Mouse (Mus musculus) cerebellum, adult 9-11 months (tissue): ENCODE data around the gene Itpkb.

Experiments
- DNase-seq: peaks from one replicate; pipeline ENCODE4 v3.0.0; 2022

Gene Itpkb

GRCm38 (mm10) chr1:180345098-180345497 is 14.8 kb downstream of the Itpkb start:
- DNase-seq, result no peak

- no peak for DNase-seq
Observed at GRCm38 (mm10) chr1:180347059-180347458, 16.8 kb downstream of the Itpkb start.

GRCm38 (mm10) chr1:180347907-180348306 is 17.6 kb downstream of the Itpkb start:
- DNase-seq, result no peak

- no peak for DNase-seq
Observed at GRCm38 (mm10) chr1:180349090-180349489, 18.8 kb downstream of the Itpkb start.

- DNase-seq, result no peak
Observed at GRCm38 (mm10) chr1:180352258-180352657, 22.0 kb downstream of the Itpkb start.

- DNase-seq, result no peak
Observed at GRCm38 (mm10) chr1:180354129-180354528, 23.8 kb downstream of the Itpkb start.

DNA sequence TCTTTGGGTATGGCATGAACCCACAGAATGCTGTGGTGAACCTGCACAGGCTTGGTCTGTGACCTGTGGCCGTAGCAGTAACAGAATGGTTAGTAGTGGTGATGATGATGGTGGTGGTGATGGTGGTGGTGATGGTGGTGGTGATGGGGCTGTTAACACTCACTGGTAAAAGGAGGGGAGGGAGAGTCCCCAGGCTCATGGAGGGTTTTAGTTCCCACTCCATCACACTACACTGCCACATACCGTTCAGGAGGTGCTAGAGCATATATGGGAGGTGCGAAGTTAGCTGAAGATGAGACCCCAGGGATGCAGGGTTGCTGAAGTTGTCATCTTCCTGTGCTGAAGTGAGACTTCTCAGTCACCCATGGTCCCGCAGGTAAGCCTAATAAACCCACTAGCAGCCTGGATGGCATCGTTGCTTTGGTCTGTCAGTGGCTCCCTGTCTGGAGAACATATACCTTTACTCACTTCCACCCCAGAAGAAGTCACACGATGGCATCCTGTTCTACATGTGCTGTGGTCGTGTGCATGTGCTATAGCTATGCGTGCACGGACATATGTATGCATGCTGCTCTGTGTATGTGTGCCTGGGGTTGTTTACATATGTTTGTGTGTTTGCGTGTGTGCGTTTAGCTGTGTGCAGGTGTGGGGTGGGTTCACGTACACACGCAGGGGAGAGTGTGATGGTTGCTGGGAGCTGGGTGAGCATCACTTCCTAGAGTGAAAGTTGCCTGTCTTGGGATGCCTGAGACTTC is 24.9 kb downstream of the Itpkb start:
- DNase-seq, result no peak

- no peak for DNase-seq
Observed at GRCm38 (mm10) chr1:180356176-180356575, 25.9 kb downstream of the Itpkb start.

DNA sequence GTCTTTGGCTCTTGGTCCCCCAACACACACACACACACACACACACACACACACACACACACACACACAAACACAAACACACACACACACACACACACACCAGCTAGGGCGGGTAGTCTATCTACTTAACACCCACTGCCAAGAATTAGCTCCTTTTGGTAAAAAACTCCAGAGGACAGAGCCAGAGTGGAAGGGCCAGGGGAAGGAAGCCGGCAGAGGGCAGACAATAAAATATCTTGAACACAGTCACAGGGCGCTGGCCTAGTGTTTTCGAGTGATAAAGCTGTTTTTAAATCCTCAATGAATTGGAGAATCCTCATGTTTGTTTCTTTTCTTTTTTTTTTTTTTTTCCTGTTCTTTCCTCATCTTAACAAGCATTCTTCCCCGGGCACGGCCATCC is 26.6 kb downstream of the Itpkb start:
- no peak for DNase-seq

- no peak for DNase-seq
Observed at GRCm38 (mm10) chr1:180357893-180358331, 27.6 kb downstream of the Itpkb start.

DNA sequence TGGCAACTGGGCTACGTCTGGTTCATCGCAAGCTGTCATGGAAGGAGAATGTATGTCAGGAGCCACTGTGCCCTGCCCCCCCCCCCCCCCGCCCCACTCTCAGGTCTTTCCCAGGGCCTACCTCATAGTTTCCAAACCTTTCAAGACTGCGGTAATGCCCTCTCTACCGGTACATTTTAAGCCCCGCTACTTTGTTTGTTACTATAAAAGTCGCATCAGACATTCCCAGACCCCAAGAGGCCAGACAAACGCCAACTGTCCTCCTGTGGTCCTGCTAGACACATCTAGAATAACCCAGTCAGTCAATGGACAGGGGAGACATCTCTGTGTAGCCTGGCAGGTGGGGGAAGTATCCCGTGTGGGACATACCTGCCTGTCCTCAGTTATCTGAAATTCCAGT is 28.2 kb downstream of the Itpkb start:
- no peak for DNase-seq

GRCm38 (mm10) chr1:180359311-180359710 is 29.0 kb downstream of the Itpkb start:
- no peak for DNase-seq

- DNase-seq, result peak; percentile 83
Observed at GRCm38 (mm10) chr1:180362176-180362575, 31.9 kb downstream of the Itpkb start.

GRCm38 (mm10) chr1:180362844-180363243 is 32.6 kb downstream of the Itpkb start:
- no peak for DNase-seq

DNA sequence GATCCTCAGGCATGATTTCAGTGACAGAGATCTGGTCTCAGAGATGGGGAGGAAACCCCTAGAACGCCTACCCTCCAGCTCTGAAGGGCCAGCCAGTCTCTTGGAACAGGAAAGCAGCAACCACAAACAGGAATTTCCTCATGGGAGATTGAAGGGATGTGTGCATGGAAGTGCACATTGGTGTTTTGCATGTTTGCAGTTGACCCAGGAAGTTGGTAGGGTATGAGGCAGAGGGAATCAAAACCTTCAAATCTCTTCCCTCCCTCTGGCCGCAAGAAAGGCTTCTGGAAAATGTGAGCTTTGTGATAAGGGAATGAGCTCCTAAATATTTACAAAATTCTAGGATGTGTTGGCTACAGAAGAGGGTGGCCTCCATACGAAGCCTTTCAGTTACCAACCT is 33.0 kb downstream of the Itpkb start:
- no peak for DNase-seq

GRCm38 (mm10) chr1:180364005-180364404 is 33.7 kb downstream of the Itpkb start:
- DNase-seq, result peak; percentile 53

- DNase-seq, result no peak
Observed at GRCm38 (mm10) chr1:180364720-180365119, 34.4 kb downstream of the Itpkb start.

DNA sequence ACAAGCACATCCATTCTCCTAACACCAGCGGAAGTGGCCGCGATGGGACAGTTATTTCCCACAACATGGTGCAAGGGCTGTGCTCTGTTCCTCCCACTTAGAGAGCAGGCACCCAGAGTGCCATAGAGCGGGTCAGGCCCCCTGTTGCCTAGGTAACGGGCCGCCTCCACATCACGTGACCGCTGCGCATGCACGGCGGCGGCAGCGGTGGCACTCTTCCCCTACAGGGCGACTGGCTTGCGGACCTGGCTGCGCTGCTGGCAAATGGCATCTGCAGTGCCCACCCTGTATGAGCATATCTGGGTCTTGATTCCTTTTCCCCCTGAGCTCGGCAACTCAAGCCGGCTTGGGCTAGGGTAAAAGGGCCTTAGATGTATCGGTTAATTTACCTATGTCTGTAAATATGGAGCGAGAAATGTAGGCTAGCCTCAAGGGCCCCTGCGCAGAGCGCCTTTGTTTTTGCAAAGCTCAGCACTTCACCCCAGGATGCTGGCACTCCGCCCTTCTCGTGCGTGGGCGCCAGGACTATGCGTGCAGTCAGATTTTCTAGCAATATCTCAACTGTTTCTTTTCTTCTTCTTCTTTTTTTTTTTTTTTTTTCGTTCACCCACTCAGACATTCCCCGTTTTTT is 35.0 kb downstream of the Itpkb start:
- peak; percentile 96 for DNase-seq

- DNase-seq, result peak; percentile 79
Observed at GRCm38 (mm10) chr1:180365983-180366811, 35.9 kb downstream of the Itpkb start.

DNA sequence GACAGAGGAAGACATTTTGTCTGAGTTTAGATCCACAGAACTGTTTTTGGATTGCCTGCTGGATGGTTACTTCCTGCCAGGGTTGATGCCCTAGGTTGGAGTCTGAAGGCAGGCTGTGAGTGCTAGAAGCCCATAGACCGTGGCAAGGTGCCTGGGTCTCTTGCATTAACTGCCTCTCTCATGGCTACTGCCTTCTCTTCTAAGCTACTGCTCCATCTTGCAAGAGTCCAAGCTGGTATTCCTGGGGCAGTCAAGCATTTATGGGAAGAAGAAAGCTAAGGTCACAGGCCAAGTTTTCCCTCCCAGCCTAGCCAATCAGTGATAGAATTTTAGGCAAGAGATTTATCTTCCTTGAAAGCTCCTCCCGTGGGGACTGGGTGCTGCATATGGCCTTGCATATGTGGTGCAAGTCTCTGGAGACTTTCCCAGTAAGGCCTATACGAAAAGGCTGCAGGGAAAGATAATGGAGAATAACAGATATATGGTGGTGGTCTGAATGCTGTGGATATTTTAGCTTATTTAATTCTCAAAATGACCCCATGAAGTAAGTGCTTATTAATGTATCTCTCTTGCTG is 36.8 kb downstream of the Itpkb start:
- DNase-seq, result peak; percentile 56

DNA sequence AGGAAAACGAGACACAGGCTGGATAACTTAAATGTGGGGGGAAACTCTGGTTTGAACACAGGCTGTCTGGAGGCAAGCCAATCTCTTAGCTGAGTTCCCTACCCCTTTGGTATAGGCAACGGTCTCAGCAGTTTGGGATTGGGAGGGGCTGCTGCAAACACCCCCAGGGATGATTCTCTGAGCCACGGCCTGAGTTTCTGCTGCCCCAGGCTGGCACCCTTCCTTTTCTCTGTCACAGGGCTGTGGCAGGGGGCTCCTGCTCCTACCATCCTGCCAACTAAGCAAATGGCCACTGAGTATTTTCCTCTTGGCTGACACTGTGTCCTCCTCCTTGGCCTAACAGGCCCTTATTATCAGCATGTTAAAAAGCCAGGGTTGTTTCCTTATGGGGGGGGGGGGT is 37.3 kb downstream of the Itpkb start:
- peak; percentile 52 for DNase-seq

DNA sequence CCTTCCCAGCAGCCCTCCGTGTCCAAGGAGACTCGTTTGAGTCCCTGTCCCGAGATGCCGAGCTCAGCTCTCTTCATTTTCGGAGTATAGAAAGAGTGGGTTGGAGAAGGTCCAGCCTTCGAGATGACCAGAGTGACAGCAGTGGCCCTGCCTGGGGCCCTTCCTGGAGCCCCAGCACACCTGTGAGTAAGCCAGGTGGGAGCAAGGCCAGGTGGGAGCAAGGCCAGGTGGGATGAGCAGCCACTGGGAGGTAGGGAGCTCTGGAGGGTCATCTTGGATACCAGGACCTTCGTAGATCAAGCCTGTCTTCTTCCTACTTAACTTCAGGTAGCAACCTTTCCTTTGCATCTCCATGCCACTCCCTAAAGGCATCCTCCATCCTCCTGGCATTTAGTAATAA is 37.8 kb downstream of the Itpkb start:
- peak; percentile 71 for DNase-seq

GRCm38 (mm10) chr1:180368646-180369045 is 38.4 kb downstream of the Itpkb start:
- peak; percentile 50 for DNase-seq
